Mouse (Mus musculus) bone marrow macrophage, adult 2 months (primary cell): ENCODE results near the gene Gm42906. TPM values are rescaled to one million over a fixed set of nuclear protein-coding genes. Genes with fewer than 3 reads are reported as not detected.

ENCODE experiments used
- H3K27ac ChIP-seq: 2 replicates; pipeline ENCODE4 v1.5.1; 2012; ENCODE audit warnings: low read depth, low read length; ENCODE audit not compliant: insufficient read depth
- H3K4me1 ChIP-seq: 2 replicates; pipeline ENCODE4 v1.6.1; 2012; ENCODE audit warnings: low read length; ENCODE audit not compliant: control insufficient read depth, insufficient read depth
- H3K4me3 ChIP-seq: 2 replicates; pipeline ENCODE4 v1.5.1; 2012; ENCODE audit warnings: mild to moderate bottlenecking, low read length, moderate library complexity; ENCODE audit not compliant: insufficient read depth
- CTCF ChIP-seq: IDR thresholded peaks from 2 replicates; pipeline ENCODE4 v1.5.1; 2012; ENCODE audit warnings: low read depth, mild to moderate bottlenecking, low read length, moderate library complexity
- POLR2A ChIP-seq: IDR thresholded peaks from 2 replicates; pipeline ENCODE4 v1.6.1; 2012; ENCODE audit warnings: mild to moderate bottlenecking, low read depth, low read length, borderline replicate concordance
- polyA plus RNA-seq: library from polyadenylated mRNA; stranded (reverse); fragments of >200 nt; gene quantifications from 2 replicates; pipeline ENCODE4 v1.2.4, GENCODE M21; 2012; ENCODE audit not compliant: missing spikeins, insufficient read depth, insufficient read length

Gm42906 gene
- polyA plus RNA-seq, 1 experiment: not detected

DNA sequence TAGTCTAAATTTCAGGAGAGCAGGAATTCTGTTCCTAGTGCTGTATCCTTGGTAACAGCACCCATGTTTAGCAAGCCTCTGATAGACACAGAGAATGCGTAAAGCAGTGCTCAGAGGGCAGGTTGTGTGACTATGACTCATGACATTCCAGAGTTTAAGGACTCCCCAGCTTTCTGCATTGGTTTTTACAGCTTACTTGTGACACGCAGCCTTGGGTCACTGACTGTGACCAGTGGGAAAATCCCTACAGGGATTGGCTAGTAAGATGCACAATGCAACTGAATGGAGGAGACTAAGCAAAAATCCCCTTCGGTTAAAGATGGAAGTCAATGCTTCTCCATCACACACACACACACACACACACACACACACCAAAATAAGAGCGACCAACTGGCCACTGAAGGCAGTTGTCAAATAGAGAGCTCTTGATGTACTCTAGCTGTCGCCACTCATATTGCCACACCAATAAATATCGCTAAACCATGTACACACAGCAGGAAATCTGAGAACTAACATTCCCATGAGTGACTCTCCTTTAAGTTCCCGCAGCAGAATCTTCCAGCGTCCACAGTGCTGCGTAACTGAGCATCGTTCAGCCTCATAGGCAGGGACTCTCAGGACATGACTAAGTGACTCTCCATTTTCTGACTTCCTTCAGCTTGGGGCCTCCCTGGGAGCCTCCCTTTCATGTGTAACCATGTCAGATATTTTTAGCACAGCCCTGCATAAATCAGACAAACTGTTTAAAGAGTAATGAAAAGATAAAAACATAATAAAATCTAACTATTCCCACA is 112.0 kb downstream of the Gm42906 start:
- no peak for TF ChIP-seq POLR2A
- no peak overlapping the region for H3K27ac ChIP-seq
- peaks cover 14% of the 10 kb centered on the region; the same call in 1 of the 2 replicates for H3K4me1 ChIP-seq
- no peak overlapping the region for H3K4me3 ChIP-seq

- Histone ChIP-seq H3K27ac (no peak overlapping the region), H3K4me3 (no peak overlapping the region), H3K4me1 (no peaks in the 10 kb centered on the region)
- TF ChIP-seq POLR2A (no peak), CTCF (no peak)
Measured at GRCm38 (mm10) chr5:151300286-151300685, 127.7 kb downstream of the Gm42906 start.

- Histone ChIP-seq H3K4me1 (no peaks in the 10 kb centered on the region), H3K27ac (no peak overlapping the region), H3K4me3 (no peak overlapping the region)
- TF ChIP-seq POLR2A (no peak), CTCF (no peak)
Measured at GRCm38 (mm10) chr5:151299576-151299975, 128.4 kb downstream of the Gm42906 start.

GRCm38 (mm10) chr5:151298371-151298770 is 129.6 kb downstream of the Gm42906 start:
- Histone ChIP-seq H3K27ac (no peak overlapping the region), H3K4me3 (no peak overlapping the region), H3K4me1 (no peaks in the 10 kb centered on the region)
- no peak for TF ChIP-seq CTCF

- Histone ChIP-seq H3K27ac (no peak overlapping the region), H3K4me3 (no peak overlapping the region), H3K4me1 (no peaks in the 10 kb centered on the region)
- no peak for TF ChIP-seq CTCF
- TF ChIP-seq POLR2A: no peak
Measured at GRCm38 (mm10) chr5:151296244-151296643, 131.7 kb downstream of the Gm42906 start.

GRCm38 (mm10) chr5:151293591-151293990 is 134.4 kb downstream of the Gm42906 start:
- Histone ChIP-seq H3K27ac (no peak overlapping the region), H3K4me3 (no peak overlapping the region), H3K4me1 (no peaks in the 10 kb centered on the region)
- TF ChIP-seq POLR2A: no peak
- no peak for TF ChIP-seq CTCF

DNA sequence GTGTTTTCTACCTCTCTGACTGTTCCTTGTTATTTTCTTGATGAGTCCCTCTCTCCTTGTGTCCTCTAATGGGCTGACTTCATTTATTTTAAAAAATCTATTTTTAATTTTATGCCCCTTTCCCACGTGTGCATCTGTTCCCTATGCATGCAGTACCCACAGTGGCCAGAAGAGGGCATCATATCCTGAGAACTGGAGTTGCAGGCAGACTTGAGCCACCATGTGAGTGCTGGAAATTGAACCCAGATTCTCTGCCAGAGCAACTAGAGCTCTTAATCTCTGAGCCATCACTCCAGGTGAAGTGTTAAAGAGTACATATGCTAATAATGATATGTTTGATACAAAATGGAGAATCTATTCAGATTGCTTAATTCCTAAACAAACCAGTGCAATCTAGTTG is 135.7 kb downstream of the Gm42906 start:
- no peak overlapping the region for H3K27ac ChIP-seq
- TF ChIP-seq CTCF: peak; percentile 63
- no peak for TF ChIP-seq POLR2A
- no peak overlapping the region for H3K4me3 ChIP-seq
- H3K4me1 ChIP-seq: no peaks in the 10 kb centered on the region

- no peak for TF ChIP-seq POLR2A
- no peak for TF ChIP-seq CTCF
- Histone ChIP-seq H3K27ac (no peak overlapping the region), H3K4me1 (no peaks in the 10 kb centered on the region), H3K4me3 (no peak overlapping the region)
Measured at GRCm38 (mm10) chr5:151286331-151286730, 141.6 kb downstream of the Gm42906 start.

DNA sequence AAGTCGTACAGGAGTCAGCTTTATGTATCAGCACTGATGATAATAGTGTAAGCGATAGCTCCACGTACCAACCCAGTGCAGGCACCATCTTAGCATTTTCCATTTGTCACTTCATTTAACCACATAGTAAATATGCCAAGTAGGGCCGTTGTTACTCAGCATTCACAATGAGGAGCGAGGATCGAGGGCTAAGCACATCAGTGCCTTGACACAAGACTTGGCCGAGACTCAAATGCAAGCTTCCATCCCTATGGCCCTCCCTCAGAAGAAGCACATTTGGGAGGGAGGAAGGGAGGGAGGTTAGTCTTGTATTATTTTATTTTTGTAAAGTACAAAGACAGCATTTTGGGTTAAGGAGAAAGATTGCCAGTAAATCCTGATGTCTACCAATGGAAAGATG is 148.4 kb downstream of the Gm42906 start:
- Histone ChIP-seq H3K4me1 (no peaks in the 10 kb centered on the region), H3K27ac (no peak overlapping the region), H3K4me3 (no peak overlapping the region)
- TF ChIP-seq POLR2A: no peak
- no peak for TF ChIP-seq CTCF

DNA sequence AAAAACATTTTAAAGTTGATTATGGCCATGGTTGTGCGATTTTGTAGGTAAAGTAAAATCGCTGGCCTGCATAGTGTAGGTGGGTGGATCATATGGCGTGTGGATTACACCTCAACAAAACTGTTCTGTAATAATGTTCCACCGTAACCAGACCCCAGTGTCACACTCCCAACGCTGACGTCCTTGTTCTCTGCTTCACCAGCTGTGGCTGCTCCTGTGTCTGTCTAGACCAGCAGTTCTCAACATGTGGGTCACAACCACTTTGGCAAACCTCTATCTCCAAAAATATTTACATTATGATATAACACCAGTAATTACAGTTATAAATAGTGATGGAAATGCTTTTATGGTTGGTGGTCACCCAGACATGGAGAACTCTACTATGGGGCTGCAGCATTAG is 150.0 kb downstream of the Gm42906 start:
- peaks cover 2% of the 10 kb centered on the region; the same call in 1 of the 2 replicates for H3K4me1 ChIP-seq
- H3K27ac ChIP-seq: no peak overlapping the region
- TF ChIP-seq POLR2A (no peak), CTCF (no peak)
- no peak overlapping the region for H3K4me3 ChIP-seq
